Mouse (Mus musculus) CH12.LX (cell line): Measurements from ENCODE around the gene Acaa1a.

ENCODE experiments used
- CTCF ChIP-seq, 2 experiments: IDR thresholded peaks in 1 of 2; conservative IDR thresholded peaks in 1 of 2; 2 replicates each; pipeline ENCODE4 v1.5.1; 2011 to 2012; ENCODE audit warnings: low read depth in 2 of 2, low read length in 2 of 2, improper control_type of control experiment in 1 of 2, inconsistent platforms in 1 of 2, mild to moderate bottlenecking in 1 of 2, moderate library complexity in 1 of 2
- ELF1 ChIP-seq: IDR thresholded peaks from 2 replicates; pipeline ENCODE4 v1.6.1; 2014; ENCODE audit warnings: low read depth, mild to moderate bottlenecking, inconsistent platforms, low read length, improper control_type of control experiment
- EP300 ChIP-seq: IDR thresholded peaks from 2 replicates; pipeline ENCODE4 v1.6.1; 2011; ENCODE audit warnings: low read length, improper control_type of control experiment
- GABPA ChIP-seq: IDR thresholded peaks from 2 replicates; pipeline ENCODE4 v1.6.1; 2012; ENCODE audit warnings: low read depth, low read length, improper control_type of control experiment, inconsistent platforms; ENCODE audit not compliant: insufficient replicate concordance
- KAT2A ChIP-seq: IDR thresholded peaks from 2 replicates; pipeline ENCODE4 v1.6.1; 2012; ENCODE audit warnings: low read length, improper control_type of control experiment, inconsistent platforms; ENCODE audit not compliant: insufficient replicate concordance
- USF1 ChIP-seq: IDR thresholded peaks from 2 replicates; pipeline ENCODE4 v1.6.1; 2014; ENCODE audit warnings: low read depth, mild to moderate bottlenecking, inconsistent platforms, low read length, improper control_type of control experiment

DNA sequence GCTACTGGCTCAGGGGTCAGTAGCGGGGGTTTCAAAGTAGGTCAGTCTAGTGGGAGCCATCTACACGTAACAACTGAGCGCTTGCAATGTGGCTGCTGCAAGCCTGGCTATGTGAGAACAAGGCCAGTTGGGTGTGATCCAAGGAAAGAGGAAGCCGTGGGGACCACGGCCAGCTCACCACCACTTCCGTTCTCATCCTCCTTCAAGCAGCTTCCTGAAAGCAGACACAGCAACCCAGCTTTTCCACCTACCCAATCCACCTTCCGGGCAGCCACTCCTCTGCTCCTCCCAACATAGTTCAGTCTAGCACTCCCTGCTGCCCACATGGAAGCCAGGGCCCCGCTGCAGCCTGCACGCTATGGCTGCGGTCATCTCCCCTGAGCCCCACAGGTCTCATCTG, 5.2 kb upstream of the Acaa1a start:
- TF ChIP-seq GABPA = no peak
- TF ChIP-seq ELF1 = no peak
- no peak for TF ChIP-seq CTCF (conservative IDR thresholded peaks at IDR 0.05 in 1 of 2, IDR thresholded peaks at IDR 0.05 in 1 of 2; ENCODE audit: low read depth in 2 of 2, low read length in 2 of 2)
- no peak for TF ChIP-seq USF1
- no peak for TF ChIP-seq KAT2A
- no peak for TF ChIP-seq EP300
